Mouse (Mus musculus) E14TG2a.4 (cell line): Measurements from ENCODE around the gene Rps21.

Experiments used
- CTCF ChIP-seq: conservative IDR thresholded peaks from 2 replicates; pipeline ENCODE4 v1.5.1; 2014; ENCODE audit warnings: low read length
- NANOG ChIP-seq: IDR thresholded peaks from 2 replicates; pipeline ENCODE4 v1.6.1; 2014; ENCODE audit warnings: borderline replicate concordance, low read length, mixed read lengths
- POU5F1 ChIP-seq: IDR thresholded peaks from 2 replicates; pipeline ENCODE4 v1.6.1; 2014; ENCODE audit warnings: low read length, borderline replicate concordance

DNA sequence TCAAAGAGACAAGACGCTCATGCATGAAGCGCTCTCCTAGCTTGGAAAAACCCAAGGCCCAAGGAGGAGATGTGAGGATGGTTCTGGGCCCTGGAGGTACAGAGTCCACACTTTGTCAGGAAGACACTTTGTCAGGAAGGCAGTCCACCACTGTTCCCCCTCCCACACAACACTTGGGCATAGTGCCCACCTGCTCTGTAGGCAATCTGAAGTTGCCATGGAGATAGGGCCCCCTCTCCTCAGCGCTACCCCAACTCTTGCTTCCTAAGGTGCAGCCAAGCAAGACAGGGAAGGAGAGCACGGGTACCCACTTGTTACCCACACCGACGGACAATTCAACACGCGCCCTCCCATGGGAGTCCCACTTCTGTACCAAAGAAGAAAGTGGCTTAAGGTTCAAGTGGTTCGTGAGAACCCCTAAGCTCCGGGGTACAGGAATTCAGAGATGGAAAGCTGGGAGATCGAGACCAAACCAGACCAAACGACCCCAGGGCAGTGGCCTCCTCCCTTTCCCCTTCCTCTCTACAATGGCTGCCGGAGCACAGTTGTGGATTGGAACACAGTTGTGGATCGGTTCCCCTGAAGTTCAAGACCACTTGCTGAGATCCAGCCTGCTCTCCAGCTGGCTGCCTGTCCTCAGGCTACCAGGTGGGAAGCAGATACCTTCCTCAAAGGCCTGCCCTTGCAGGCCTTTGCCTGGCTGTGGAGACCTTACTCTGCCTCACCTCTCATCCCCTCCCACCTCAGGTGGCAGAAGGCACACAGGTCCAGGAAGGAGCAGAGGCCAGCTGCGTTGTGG is 37.8 kb upstream of the Rps21 start:
- TF ChIP-seq CTCF (no peak), NANOG (no peak), POU5F1 (no peak)
